Mouse (Mus musculus) midbrain, embryonic 15.5 days (tissue): ENCODE data around the gene Cds1. TPM values are rescaled to one million over a fixed set of nuclear protein-coding genes. Genes with fewer than 3 reads are reported as not detected.

Experiments
- ATAC-seq: fragments of 200-750 bp; cut with Nextera tagmentation; replicated peaks from 2 replicates; pipeline ENCODE4 v1.8.0; 2017; ENCODE audit warnings: moderate TSS enrichment
- H3K27ac ChIP-seq: fragments of 300-500 bp; sonication (generic); 2 replicates; pipeline ENCODE4 v1.5.1; 2015; ENCODE audit warnings: mild to moderate bottlenecking, inconsistent platforms
- H3K27me3 ChIP-seq: fragments of 300-500 bp; sonication (generic); replicated peaks from 2 replicates; pipeline ENCODE4 v1.6.1; 2015; ENCODE audit warnings: inconsistent platforms
- H3K36me3 ChIP-seq: fragments of 300-500 bp; sonication (generic); replicated peaks from 2 replicates; pipeline ENCODE4 v1.6.1; 2015; ENCODE audit warnings: inconsistent platforms
- H3K4me1 ChIP-seq: fragments of 300-500 bp; sonication (generic); 2 replicates; pipeline ENCODE4 v1.6.1; 2015; ENCODE audit warnings: inconsistent platforms
- H3K4me2 ChIP-seq: fragments of 300-500 bp; sonication (generic); 2 replicates; pipeline ENCODE4 v1.6.1; 2015; ENCODE audit warnings: inconsistent platforms, mild to moderate bottlenecking, moderate library complexity
- H3K4me3 ChIP-seq: fragments of 300-500 bp; sonication (generic); 2 replicates; pipeline ENCODE4 v1.5.1; 2015; ENCODE audit warnings: mild to moderate bottlenecking, inconsistent platforms
- H3K9ac ChIP-seq: fragments of 300-500 bp; sonication (generic); 2 replicates; pipeline ENCODE4 v1.6.1; 2015; ENCODE audit warnings: mild to moderate bottlenecking, inconsistent platforms
- H3K9me3 ChIP-seq: fragments of 300-500 bp; sonication (generic); 2 replicates; pipeline ENCODE4 v1.6.1; 2016; ENCODE audit warnings: inconsistent platforms
- WGBS: fragments of 180-500 bp; shearing (Covaris S2); methylation state at CpG from one replicate; pipeline ENCODE4 v1.1.7; 2015; ENCODE audit warnings: mixed read lengths; 5-methylcytosine and 5-hydroxymethylcytosine counted together
- polyA plus RNA-seq: library from polyadenylated mRNA; unstranded; fragments of >200 nt; fragmentation: Nextera tagmentation; extraction: Ambion mirVana; gene quantifications from 2 replicates; pipeline ENCODE4 v1.2.1, GENCODE M21; 2015

Gene Cds1
- polyA plus RNA-seq, 1 experiment from 2014 or later: 7.2 TPM

GRCm38 (mm10) chr5:101780918-101781317 lies 16.0 kb downstream of the Cds1 start:
- WGBS: 83% methylated on average over 4 of the region's 4 CpGs
- ATAC-seq: no peak

GRCm38 (mm10) chr5:101784328-101784727 lies 19.4 kb downstream of the Cds1 start:
- H3K4me1 ChIP-seq: no peaks in the 10 kb centered on the region
- 77% methylated on average over 3 of the region's 3 CpGs for WGBS
- no peaks in the 10 kb centered on the region for H3K27me3 ChIP-seq
- no peak overlapping the region for H3K27ac ChIP-seq
- no peak overlapping the region for H3K4me2 ChIP-seq
- H3K4me3 ChIP-seq: no peak overlapping the region
- H3K36me3 ChIP-seq: no peaks in the 10 kb centered on the region
- no peak overlapping the region for H3K9ac ChIP-seq
- no peaks in the 10 kb centered on the region for H3K9me3 ChIP-seq
- no peak for ATAC-seq

More at GRCm38 (mm10) chr5:101780918-101781317, 16.0 kb downstream of the Cds1 start:
- H3K4me1 ChIP-seq: no peaks in the 10 kb centered on the region; the same call in 1 of the 2 replicates
- H3K27me3 ChIP-seq: no peaks in the 10 kb centered on the region
- no peak overlapping the region for H3K9ac ChIP-seq
- no peaks in the 10 kb centered on the region for H3K9me3 ChIP-seq
- no peak overlapping the region for H3K4me2 ChIP-seq
- no peak overlapping the region for H3K4me3 ChIP-seq
- no peak overlapping the region for H3K27ac ChIP-seq
- H3K36me3 ChIP-seq: no peaks in the 10 kb centered on the region

DNA sequence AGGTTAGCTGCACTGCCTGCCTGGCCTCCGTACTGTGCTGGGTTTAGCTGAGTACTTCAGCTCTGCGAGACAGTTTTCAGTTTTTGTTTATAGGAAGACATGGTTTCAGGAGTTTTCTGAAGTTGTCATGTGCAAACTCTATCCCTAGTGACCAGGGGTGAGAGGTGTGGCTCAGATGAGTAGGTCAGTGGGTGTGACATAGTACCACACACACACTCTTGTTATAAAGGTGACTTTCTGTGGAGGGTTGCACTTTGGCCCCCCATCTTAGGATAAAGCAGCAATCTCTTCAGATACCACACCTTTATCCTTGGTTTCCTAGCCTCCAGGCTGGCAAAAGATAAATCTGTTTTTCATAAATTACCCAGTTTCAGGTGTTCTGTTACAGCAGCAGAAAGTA lies 19.9 kb downstream of the Cds1 start:
- no peaks in the 10 kb centered on the region for H3K4me1 ChIP-seq
- no peak for ATAC-seq
- no peaks in the 10 kb centered on the region for H3K27me3 ChIP-seq
- no peak overlapping the region for H3K9ac ChIP-seq
- H3K9me3 ChIP-seq: no peaks in the 10 kb centered on the region
- no peak overlapping the region for H3K4me3 ChIP-seq
- no peak overlapping the region for H3K27ac ChIP-seq
- no peaks in the 10 kb centered on the region for H3K36me3 ChIP-seq
- WGBS: 95% methylated on average over 2 of the region's 2 CpGs
- no peak overlapping the region for H3K4me2 ChIP-seq

- no peaks in the 10 kb centered on the region for H3K4me1 ChIP-seq
- H3K9ac ChIP-seq: no peak overlapping the region
- H3K27me3 ChIP-seq: no peaks in the 10 kb centered on the region
- no peak overlapping the region for H3K4me3 ChIP-seq
- WGBS: 57% methylated on average over 4 of the region's 4 CpGs
- ATAC-seq: no peak
- H3K4me2 ChIP-seq: no peak overlapping the region
- no peak overlapping the region for H3K27ac ChIP-seq
- H3K9me3 ChIP-seq: no peaks in the 10 kb centered on the region
- H3K36me3 ChIP-seq: no peaks in the 10 kb centered on the region
Observed at GRCm38 (mm10) chr5:101785921-101786614, 21.1 kb downstream of the Cds1 start.

- Histone ChIP-seq H3K4me1 (no peaks in the 10 kb centered on the region), H3K27ac (no peak overlapping the region), H3K9ac (no peak overlapping the region), H3K36me3 (no peaks in the 10 kb centered on the region), H3K4me2 (no peak overlapping the region), H3K9me3 (no peaks in the 10 kb centered on the region), H3K4me3 (no peak overlapping the region), H3K27me3 (no peaks in the 10 kb centered on the region)
- ATAC-seq: no peak
Observed at GRCm38 (mm10) chr5:101789770-101790169, 24.8 kb downstream of the Cds1 start.

DNA sequence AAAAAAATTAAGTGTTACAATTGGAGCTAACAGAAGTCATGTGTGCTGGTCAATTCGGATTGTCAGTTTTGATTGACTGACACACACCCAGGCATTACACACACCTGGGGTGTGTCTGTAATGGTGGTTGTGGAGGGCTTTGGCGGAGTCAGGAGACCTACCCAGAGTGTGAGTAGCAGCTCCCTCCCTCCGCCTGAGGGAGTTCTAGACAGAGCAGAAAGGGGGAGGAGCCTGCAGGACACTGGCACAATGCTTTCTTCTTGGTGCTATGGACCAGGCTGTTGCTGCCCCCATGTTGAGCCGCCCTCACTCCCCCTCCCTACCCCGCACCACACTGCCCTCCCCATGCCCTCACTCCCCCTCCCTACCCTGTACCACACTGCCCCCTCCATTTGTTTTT lies 25.6 kb downstream of the Cds1 start:
- Histone ChIP-seq H3K27ac (no peak overlapping the region), H3K4me1 (no peaks in the 10 kb centered on the region), H3K36me3 (no peaks in the 10 kb centered on the region), H3K4me2 (no peak overlapping the region), H3K9ac (no peak overlapping the region), H3K27me3 (no peaks in the 10 kb centered on the region), H3K9me3 (no peaks in the 10 kb centered on the region), H3K4me3 (no peak overlapping the region)
- 42% methylated on average over 5 of the region's 5 CpGs for WGBS
- ATAC-seq: no peak

DNA sequence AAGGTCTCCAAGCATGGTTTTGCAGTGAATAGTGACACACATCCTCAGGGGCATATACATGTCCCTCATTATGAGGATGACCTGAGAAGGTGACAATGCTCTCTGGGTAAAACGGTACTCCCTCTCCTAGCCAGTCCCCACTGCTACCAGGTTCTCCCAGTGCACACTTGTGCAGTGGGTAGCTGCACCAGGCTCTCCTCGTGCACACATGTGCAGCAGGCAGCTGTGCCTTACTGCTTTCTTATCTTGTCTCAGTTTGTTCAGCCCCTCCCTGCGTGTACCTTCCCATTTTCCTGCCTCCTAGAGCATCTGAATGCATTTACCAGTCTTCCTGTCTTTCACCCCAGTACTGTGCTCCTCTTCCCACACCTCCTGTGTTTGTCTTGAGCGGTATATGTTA lies 27.7 kb downstream of the Cds1 start:
- ATAC-seq: no peak
- 80% methylated on average over 4 of the region's 4 CpGs for whole genome bisulfite sequencing

GRCm38 (mm10) chr5:101801891-101802290 lies 37.0 kb downstream of the Cds1 start:
- Histone ChIP-seq H3K9me3 (no peaks in the 10 kb centered on the region), H3K27me3 (no peaks in the 10 kb centered on the region), H3K9ac (no peak overlapping the region), H3K4me1 (no peaks in the 10 kb centered on the region), H3K27ac (no peak overlapping the region), H3K36me3 (no peaks in the 10 kb centered on the region), H3K4me3 (no peak overlapping the region), H3K4me2 (no peak overlapping the region)
- 64% methylated on average over 2 of the region's 2 CpGs for WGBS
- ATAC-seq: no peak

More for the DNA sequence above, 27.7 kb downstream of the Cds1 start:
- H3K27me3 ChIP-seq: no peaks in the 10 kb centered on the region
- no peak overlapping the region for H3K4me3 ChIP-seq
- H3K36me3 ChIP-seq: no peaks in the 10 kb centered on the region
- H3K4me1 ChIP-seq: no peaks in the 10 kb centered on the region
- no peak overlapping the region for H3K4me2 ChIP-seq
- no peak overlapping the region for H3K9ac ChIP-seq
- no peaks in the 10 kb centered on the region for H3K9me3 ChIP-seq
- no peak overlapping the region for H3K27ac ChIP-seq

GRCm38 (mm10) chr5:101802358-101803022 lies 37.6 kb downstream of the Cds1 start:
- Histone ChIP-seq H3K9ac (no peak overlapping the region), H3K4me1 (no peaks in the 10 kb centered on the region), H3K4me3 (no peak overlapping the region), H3K36me3 (no peaks in the 10 kb centered on the region), H3K4me2 (no peak overlapping the region), H3K9me3 (no peaks in the 10 kb centered on the region), H3K27me3 (no peaks in the 10 kb centered on the region), H3K27ac (no peak overlapping the region)
- ATAC-seq: no peak
- WGBS: 82% methylated on average over 9 of the region's 9 CpGs

DNA sequence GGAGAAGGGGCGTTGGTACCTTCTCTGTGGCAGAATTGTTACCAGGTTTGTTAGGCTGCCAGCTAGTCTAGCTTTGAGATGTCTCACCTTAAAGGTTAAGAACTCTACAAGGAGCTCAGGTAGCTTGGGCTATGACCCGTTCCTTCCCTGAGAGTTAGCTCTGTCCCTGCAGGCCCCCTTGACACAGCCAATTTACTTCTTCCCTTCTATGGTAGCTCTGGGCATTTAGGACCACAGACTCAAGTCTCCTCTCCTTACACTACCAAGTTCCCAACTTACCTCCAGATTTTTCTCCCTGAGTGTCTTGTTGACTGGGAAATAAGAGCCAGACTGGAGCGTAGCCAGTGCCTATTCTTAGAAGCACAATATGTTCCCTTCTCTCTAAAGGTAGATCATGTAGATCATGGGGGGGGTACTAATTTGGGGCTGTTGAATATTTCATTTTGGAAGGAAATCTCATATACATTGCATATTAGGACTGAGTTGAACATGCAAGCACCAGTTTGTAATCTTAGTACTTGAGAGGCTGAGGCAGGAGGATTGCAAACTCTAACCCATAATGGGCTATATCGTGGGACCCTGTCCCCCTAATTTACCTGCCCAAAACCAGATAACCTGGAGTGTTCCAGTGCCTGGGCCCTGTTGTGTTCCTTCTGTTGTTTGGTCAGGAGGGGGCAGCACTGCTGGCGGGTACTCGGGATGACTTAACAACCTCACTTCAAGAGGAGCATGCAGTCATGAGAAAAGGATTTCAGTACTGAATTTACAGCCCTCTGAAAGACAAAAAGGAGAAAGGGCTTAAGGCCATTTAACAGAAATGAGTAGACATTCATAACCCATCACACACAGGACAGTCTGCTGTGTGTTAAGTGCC lies 46.6 kb downstream of the Cds1 start:
- no peak overlapping the region for H3K27ac ChIP-seq
- H3K27me3 ChIP-seq: no peaks in the 10 kb centered on the region
- no peaks in the 10 kb centered on the region for H3K4me1 ChIP-seq
- H3K9me3 ChIP-seq: no peaks in the 10 kb centered on the region
- no peak overlapping the region for H3K4me2 ChIP-seq
- no peak for ATAC-seq
- H3K36me3 ChIP-seq: no peaks in the 10 kb centered on the region
- 93% methylated on average over 6 of the region's 6 CpGs for WGBS
- no peak overlapping the region for H3K9ac ChIP-seq
- H3K4me3 ChIP-seq: no peak overlapping the region

GRCm38 (mm10) chr5:101816822-101817221 lies 51.9 kb downstream of the Cds1 start:
- no peaks in the 10 kb centered on the region for H3K27me3 ChIP-seq
- H3K9ac ChIP-seq: no peak overlapping the region
- 62% methylated on average over 7 of the region's 7 CpGs for WGBS
- H3K4me2 ChIP-seq: no peak overlapping the region
- no peaks in the 10 kb centered on the region for H3K9me3 ChIP-seq
- H3K4me3 ChIP-seq: no peak overlapping the region
- H3K36me3 ChIP-seq: no peaks in the 10 kb centered on the region
- H3K27ac ChIP-seq: no peak overlapping the region
- no peaks in the 10 kb centered on the region for H3K4me1 ChIP-seq
- ATAC-seq: no peak

DNA sequence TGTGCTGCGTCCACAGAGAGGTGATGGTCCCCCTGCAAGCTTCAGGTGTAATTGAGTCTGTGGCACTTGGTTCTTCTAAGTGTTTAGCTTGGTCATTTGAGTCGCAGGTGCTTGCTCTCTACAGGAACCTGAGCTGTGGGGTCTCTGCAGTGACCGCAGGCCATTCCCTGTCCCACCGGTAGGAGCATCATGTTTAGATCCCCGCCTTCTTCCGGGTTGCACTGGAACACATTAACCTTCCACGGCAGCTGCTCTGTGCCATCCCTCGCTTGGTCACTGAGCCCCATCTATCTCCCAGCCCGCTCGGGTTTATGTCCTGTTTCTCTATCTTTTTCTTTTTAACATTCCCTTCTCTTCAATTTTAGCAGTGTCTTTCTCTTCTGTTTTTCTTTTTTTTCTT lies 54.3 kb downstream of the Cds1 start:
- no peak overlapping the region for H3K9ac ChIP-seq
- no peak overlapping the region for H3K27ac ChIP-seq
- H3K4me2 ChIP-seq: no peak overlapping the region
- no peaks in the 10 kb centered on the region for H3K4me1 ChIP-seq
- no peaks in the 10 kb centered on the region; the same call in 1 of the 2 replicates for H3K27me3 ChIP-seq
- no peaks in the 10 kb centered on the region for H3K36me3 ChIP-seq
- 61% methylated on average over 10 of the region's 10 CpGs for WGBS
- H3K4me3 ChIP-seq: no peak overlapping the region
- H3K9me3 ChIP-seq: no peaks in the 10 kb centered on the region
- ATAC-seq: no peak
